Mouse (Mus musculus) embryonic facial prominence, embryonic 14.5 days (tissue): ENCODE measurements at regions not wholly inside any gene's neighbourhood (a gene's known extent, or its start where the extent isn't known, plus 50 kb on each side); places are given as distances from the start of the nearest gene placed in this dataset.

ENCODE experiments used
- ATAC-seq: fragments of 200-750 bp; cut with Nextera tagmentation; 2 replicates; pipeline ENCODE4 v1.8.0; 2017; ENCODE audit warnings: low read depth, moderate number of reproducible peaks, moderate TSS enrichment
- DNase-seq: peaks from one replicate; pipeline ENCODE4 v3.0.0-alpha.2; 2015; ENCODE audit warnings: low spot score
- H3K27ac ChIP-seq: fragments of 300-500 bp; sonication (generic); replicated peaks from 2 replicates; pipeline ENCODE4 v1.5.1; 2014; ENCODE audit warnings: low read depth, mild to moderate bottlenecking, low read length, moderate library complexity
- H3K27me3 ChIP-seq: fragments of 300-500 bp; sonication (generic); replicated peaks from 2 replicates; pipeline ENCODE4 v1.6.1; 2014; ENCODE audit warnings: low read length; ENCODE audit not compliant: control insufficient read depth, insufficient read depth
- H3K36me3 ChIP-seq: fragments of 300-500 bp; sonication (generic); 2 replicates; pipeline ENCODE4 v1.6.1; 2014; ENCODE audit warnings: low read length, mixed read lengths; ENCODE audit not compliant: control insufficient read depth, insufficient read depth
- H3K4me1 ChIP-seq: fragments of 300-500 bp; sonication (generic); 2 replicates; pipeline ENCODE4 v1.6.1; 2014; ENCODE audit warnings: antibody characterized with exemption, low read length; ENCODE audit not compliant: control insufficient read depth, insufficient read depth
- H3K4me2 ChIP-seq: fragments of 300-500 bp; sonication (generic); 2 replicates; pipeline ENCODE4 v1.6.1; 2014; ENCODE audit warnings: low read depth, mild to moderate bottlenecking, low read length, moderate library complexity, mixed read lengths
- H3K4me3 ChIP-seq: fragments of 300-500 bp; sonication (generic); 2 replicates; pipeline ENCODE4 v1.5.1; 2014; ENCODE audit warnings: low read depth, mild to moderate bottlenecking, low read length
- H3K9ac ChIP-seq: fragments of 300-500 bp; sonication (generic); 2 replicates; pipeline ENCODE4 v1.6.1; 2014; ENCODE audit warnings: low read depth, mild to moderate bottlenecking, low read length, moderate library complexity, mixed read lengths
- H3K9me3 ChIP-seq: fragments of 300-500 bp; sonication (generic); 2 replicates; pipeline ENCODE4 v1.6.1; 2016; ENCODE audit warnings: low read length; ENCODE audit not compliant: control insufficient read depth
- WGBS: fragments of 180-500 bp; shearing (Covaris S2); extraction: QIAGEN DNeasy Blood & Tissue Kit; methylation state at CpG from one replicate; pipeline ENCODE4 v1.1.7; 2014; 5-methylcytosine and 5-hydroxymethylcytosine counted together

GRCm38 (mm10) chr6:98178005-98178404 lies 164.5 kb downstream of the Gm765 start:
- Histone ChIP-seq H3K9ac (no peak overlapping the region), H3K27me3 (no peaks in the 10 kb centered on the region), H3K9me3 (no peaks in the 10 kb centered on the region), H3K27ac (no peak overlapping the region), H3K4me1 (no peaks in the 10 kb centered on the region), H3K4me3 (no peak overlapping the region), H3K36me3 (no peaks in the 10 kb centered on the region), H3K4me2 (no peak overlapping the region)
- DNase-seq (peak; percentile 56), ATAC-seq (no peak)
- WGBS: 37% methylated on average over 2 of the region's 2 CpGs

- no peak for DNase-seq
- Histone ChIP-seq H3K4me1 (no peaks in the 10 kb centered on the region), H3K36me3 (no peaks in the 10 kb centered on the region), H3K27me3 (no peaks in the 10 kb centered on the region), H3K9ac (no peak overlapping the region), H3K4me3 (no peak overlapping the region), H3K9me3 (no peaks in the 10 kb centered on the region), H3K27ac (no peak overlapping the region), H3K4me2 (no peak overlapping the region)
- WGBS: 66% methylated on average over 12 of the region's 12 CpGs
- ATAC-seq: no peak
Observed at GRCm38 (mm10) chr6:98149043-98149813, 193.3 kb downstream of the Gm765 start.

- Histone ChIP-seq H3K27me3 (no peaks in the 10 kb centered on the region), H3K27ac (no peak overlapping the region), H3K4me3 (no peak overlapping the region), H3K36me3 (no peaks in the 10 kb centered on the region), H3K9ac (no peak overlapping the region), H3K4me2 (no peak overlapping the region), H3K4me1 (no peaks in the 10 kb centered on the region), H3K9me3 (no peaks in the 10 kb centered on the region)
- ATAC-seq: no peak
- no peak for DNase-seq
- WGBS: 77% methylated on average over 5 of the region's 5 CpGs
Observed at GRCm38 (mm10) chr6:98147855-98148254, 194.7 kb downstream of the Gm765 start.

GRCm38 (mm10) chr6:98132931-98133330 lies 209.6 kb downstream of the Gm765 start:
- no peaks in the 10 kb centered on the region for H3K4me1 ChIP-seq
- H3K9me3 ChIP-seq: no peaks in the 10 kb centered on the region
- 25% methylated on average over 2 of the region's 2 CpGs for WGBS
- DNase-seq: peak; percentile 64
- no peaks in the 10 kb centered on the region for H3K36me3 ChIP-seq
- H3K27me3 ChIP-seq: no peaks in the 10 kb centered on the region
- no peak overlapping the region for H3K4me3 ChIP-seq
- H3K9ac ChIP-seq: no peak overlapping the region
- H3K4me2 ChIP-seq: no peak overlapping the region
- no peak overlapping the region for H3K27ac ChIP-seq
- no peak for ATAC-seq

- peak; percentile 67 for DNase-seq
Observed at GRCm38 (mm10) chr6:98125434-98125833, 217.1 kb downstream of the Gm765 start.

GRCm38 (mm10) chr6:98118355-98119150 lies 224.0 kb downstream of the Gm765 start:
- Histone ChIP-seq H3K27ac (no peak overlapping the region), H3K4me2 (no peak overlapping the region), H3K36me3 (no peaks in the 10 kb centered on the region), H3K9me3 (0 out of 2 replicates have a peak, but pooled peaks cover 5% of the 10 kb centered on the region), H3K27me3 (no peaks in the 10 kb centered on the region), H3K9ac (no peak overlapping the region), H3K4me3 (no peak overlapping the region), H3K4me1 (peaks cover 4% of the 10 kb centered on the region; the same call in 1 of the 2 replicates)
- ATAC-seq: no peak
- no peak for DNase-seq
- WGBS: 69% methylated on average over 9 of the region's 9 CpGs

More at GRCm38 (mm10) chr6:98125434-98125833, 217.1 kb downstream of the Gm765 start:
- H3K4me1 ChIP-seq: no peaks in the 10 kb centered on the region
- no peaks in the 10 kb centered on the region for H3K27me3 ChIP-seq
- H3K27ac ChIP-seq: no peak overlapping the region
- H3K4me2 ChIP-seq: 0 out of 2 replicates have a peak overlapping the region, but pooled peaks have one; percentile 23
- H3K9me3 ChIP-seq: 0 out of 2 replicates have a peak, but pooled peaks cover 1% of the 10 kb centered on the region
- no peak overlapping the region for H3K9ac ChIP-seq
- H3K4me3 ChIP-seq: no peak overlapping the region
- no peaks in the 10 kb centered on the region for H3K36me3 ChIP-seq
- WGBS: 22% methylated on average over 7 of the region's 7 CpGs
- no peak for ATAC-seq

- Histone ChIP-seq H3K9me3 (no peaks in the 10 kb centered on the region), H3K36me3 (no peaks in the 10 kb centered on the region), H3K4me1 (peaks cover 13% of the 10 kb centered on the region; the same call in 1 of the 2 replicates), H3K27me3 (no peaks in the 10 kb centered on the region), H3K9ac (no peak overlapping the region), H3K4me2 (peak overlapping the region; percentile 18; the same call in 1 of the 2 replicates), H3K27ac (no peak overlapping the region), H3K4me3 (no peak overlapping the region)
- peak; percentile 41; the same call in 1 of the 2 replicates for ATAC-seq
- peak; percentile 63 for DNase-seq
- 16% methylated on average over 9 of the region's 9 CpGs for WGBS
Observed at GRCm38 (mm10) chr6:98114327-98115134, 228.0 kb downstream of the Gm765 start.

GRCm38 (mm10) chr6:98113708-98114107 lies 228.8 kb downstream of the Gm765 start:
- peak overlapping the region; percentile 13 for H3K4me3 ChIP-seq

More at GRCm38 (mm10) chr6:98113708-98114107, 228.8 kb downstream of the Gm765 start:
- H3K9ac ChIP-seq: peak overlapping the region; percentile 35; the same call in 1 of the 2 replicates
- H3K36me3 ChIP-seq: no peaks in the 10 kb centered on the region
- no peak for ATAC-seq
- no peak for DNase-seq
- H3K4me1 ChIP-seq: peaks cover 13% of the 10 kb centered on the region; the same call in 1 of the 2 replicates
- no peaks in the 10 kb centered on the region for H3K9me3 ChIP-seq
- peak overlapping the region; percentile 49 for H3K4me2 ChIP-seq
- peak overlapping the region; percentile 49 for H3K27ac ChIP-seq
- no peaks in the 10 kb centered on the region for H3K27me3 ChIP-seq
- WGBS: 12% methylated on average over 7 of the region's 7 CpGs
